Mouse (Mus musculus) lung, postnatal 10 days (tissue): ENCODE results near the gene Gm10639.
"Not testable (repeated sequence)": the region's sequence is repeated elsewhere in the genome, so short reads cannot be mapped to it uniquely, and the experiment has no call there.

Experiments
- DNase-seq: peaks from one replicate; pipeline ENCODE4 v3.0.0; 2021

Gene Gm10639

GRCm38 (mm10) chr9:78289723-78290122, at the start of gene Gm10639:
TSS of gene Gm10639 (plus strand) at chr9:78289923.
- not testable (repeated sequence) for DNase-seq

- DNase-seq = not testable (repeated sequence)
Observed at GRCm38 (mm10) chr9:78255683-78256470, 33.8 kb upstream of the Gm10639 start.

- not testable (repeated sequence) for DNase-seq
Observed at GRCm38 (mm10) chr9:78256914-78257313, 32.8 kb upstream of the Gm10639 start, which contains the start of gene Gm3776. TSS of gene Gm3776 (plus strand) at chr9:78257129.

- peak; percentile 50 for DNase-seq
Observed at GRCm38 (mm10) chr9:78259688-78260087, 30.0 kb upstream of the Gm10639 start.

GRCm38 (mm10) chr9:78270945-78271344, 18.8 kb upstream of the Gm10639 start:
- not testable (repeated sequence) for DNase-seq

GRCm38 (mm10) chr9:78282002-78282711, 7.6 kb upstream of the Gm10639 start:
- DNase-seq = not testable (repeated sequence)

GRCm38 (mm10) chr9:78289063-78289462, 660 bp upstream of the Gm10639 start:
- not testable (repeated sequence) for DNase-seq

- DNase-seq = not testable (repeated sequence)
Observed at GRCm38 (mm10) chr9:78292462-78292861, 2.7 kb downstream of the Gm10639 start.

GRCm38 (mm10) chr9:78293683-78294082, 4.0 kb downstream of the Gm10639 start:
- not testable (repeated sequence) for DNase-seq

- not testable (repeated sequence) for DNase-seq
Observed at GRCm38 (mm10) chr9:78294781-78295180, 5.1 kb downstream of the Gm10639 start.

- peak; percentile 37 for DNase-seq
Observed at GRCm38 (mm10) chr9:78296089-78296488, 6.4 kb downstream of the Gm10639 start.

- DNase-seq = no peak
Observed at GRCm38 (mm10) chr9:78298232-78298631, 8.5 kb downstream of the Gm10639 start.

- not testable (repeated sequence) for DNase-seq
Observed at GRCm38 (mm10) chr9:78299143-78299542, 9.4 kb downstream of the Gm10639 start.

GRCm38 (mm10) chr9:78308122-78308521, 18.4 kb downstream of the Gm10639 start:
- not testable (repeated sequence) for DNase-seq

- DNase-seq = no peak
Observed at GRCm38 (mm10) chr9:78314696-78315095, 25.0 kb downstream of the Gm10639 start, which contains the start of gene Omt2a. TSS of gene Omt2a (minus strand) at chr9:78314796.

- DNase-seq = no peak
Observed at GRCm38 (mm10) chr9:78319499-78319898, 29.8 kb downstream of the Gm10639 start.

GRCm38 (mm10) chr9:78327289-78327688, 37.6 kb downstream of the Gm10639 start, which contains the start of gene Omt2b:
TSS of gene Omt2b (plus strand) at chr9:78327589.
- not testable (repeated sequence) for DNase-seq

- DNase-seq = peak; percentile 10
Observed at GRCm38 (mm10) chr9:78337050-78337449, 47.3 kb downstream of the Gm10639 start.

- peak; percentile 37 for DNase-seq
Observed at GRCm38 (mm10) chr9:78340324-78340723, 50.6 kb downstream of the Gm10639 start.

GRCm38 (mm10) chr9:78342494-78342893, 52.8 kb downstream of the Gm10639 start:
- DNase-seq = not testable (repeated sequence)

- not testable (repeated sequence) for DNase-seq
Observed at GRCm38 (mm10) chr9:78343055-78343454, 53.3 kb downstream of the Gm10639 start.

GRCm38 (mm10) chr9:78345235-78345634, 55.5 kb downstream of the Gm10639 start:
- DNase-seq = not testable (repeated sequence)

GRCm38 (mm10) chr9:78347004-78347403, 57.3 kb downstream of the Gm10639 start:
- DNase-seq = no peak
